Mouse (Mus musculus) layer of hippocampus, postnatal 25 days (tissue): ENCODE measurements at regions not wholly inside any gene's neighbourhood (a gene's known extent, or its start where the extent isn't known, plus 50 kb on each side); places are given as distances from the start of the nearest gene placed in this dataset.

Experiments used
- DNase-seq, 2 experiments: peaks; one replicate each; pipeline ENCODE4 v3.0.0; 2022; ENCODE audit warnings: mixed read lengths in 2 of 2, low spot score in 1 of 2; ENCODE audit errors: extremely low spot score in 1 of 2

DNA sequence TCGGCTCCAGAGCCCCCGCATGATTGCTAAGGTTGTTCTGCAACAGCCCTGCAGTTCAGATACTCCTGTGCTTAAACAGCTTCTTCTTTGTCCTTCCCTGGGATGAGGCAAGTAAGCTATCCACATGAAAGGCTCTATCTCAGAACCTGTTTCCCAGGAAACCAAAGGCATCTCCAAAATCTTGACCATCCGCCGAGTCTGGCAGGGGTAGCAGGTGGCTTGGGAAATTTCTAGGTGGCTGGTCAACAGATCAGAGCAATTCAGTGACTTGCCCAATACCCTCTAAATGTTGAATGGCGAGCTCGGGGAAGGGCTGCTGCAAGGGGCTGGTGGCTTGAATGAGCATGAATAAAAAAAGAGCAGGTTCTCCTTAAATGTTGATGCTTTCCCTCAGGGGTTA is 229.7 kb upstream of the Mphosph6 start:
- no peak for DNase-seq

DNA sequence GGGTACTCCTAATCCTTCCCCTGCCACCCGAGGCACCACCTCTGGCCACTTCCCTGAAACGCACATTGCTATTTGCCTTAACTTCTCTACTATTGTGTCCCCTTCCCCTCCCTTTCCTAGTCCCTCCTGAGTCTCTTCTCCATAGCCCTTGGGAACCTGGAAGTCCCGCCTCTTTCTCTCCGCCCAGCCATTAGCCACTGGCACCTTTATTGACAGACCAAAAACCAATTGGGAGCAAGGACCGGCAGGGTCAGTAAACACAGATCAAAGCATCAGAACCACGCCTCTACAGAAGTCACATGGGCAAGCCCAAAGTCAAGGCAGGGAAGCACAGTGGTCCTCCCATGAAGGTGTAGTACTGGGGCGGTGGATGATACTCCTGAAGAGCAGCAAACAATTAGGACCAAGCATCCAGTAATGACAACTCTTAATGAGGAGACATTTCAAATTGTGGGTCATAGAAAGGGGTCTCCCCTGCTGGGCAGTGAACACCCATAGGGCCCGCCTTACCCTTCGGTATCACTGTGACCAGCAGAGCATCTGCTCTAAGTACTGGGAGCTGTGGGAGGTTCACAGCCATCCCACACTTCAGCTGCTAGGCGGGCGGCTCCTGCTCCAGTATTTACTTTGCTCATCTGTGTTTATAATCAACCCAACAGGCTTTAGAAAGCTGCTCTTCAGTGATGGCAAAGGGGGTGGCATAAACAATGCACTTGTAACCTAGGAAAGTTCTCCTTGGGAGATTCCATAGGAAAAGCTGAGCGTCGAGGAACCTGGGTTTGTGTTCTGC is 226.5 kb upstream of the Mphosph6 start:
- DNase-seq = peak in 1 of 2 experiments; percentile 31

DNA sequence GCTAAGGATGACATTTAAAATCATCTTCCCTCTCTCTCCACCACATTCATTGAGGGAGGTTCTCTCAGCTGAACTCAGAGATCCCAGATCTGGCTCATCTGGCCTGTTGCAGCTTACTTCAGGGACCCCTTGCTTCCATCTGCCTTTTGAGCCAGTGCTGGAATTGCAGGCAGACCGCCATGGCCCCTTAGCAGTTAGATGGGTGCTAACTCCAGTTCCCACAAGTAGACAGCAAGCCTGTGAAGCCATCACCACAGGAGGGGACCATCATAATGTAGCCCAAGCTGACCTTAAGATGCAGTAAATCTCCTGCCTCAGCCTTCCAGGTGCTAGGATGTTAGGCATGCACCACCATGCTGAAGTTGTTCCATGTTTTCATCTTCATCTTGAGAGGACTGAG is 221.7 kb upstream of the Mphosph6 start:
- DNase-seq = no peak

DNA sequence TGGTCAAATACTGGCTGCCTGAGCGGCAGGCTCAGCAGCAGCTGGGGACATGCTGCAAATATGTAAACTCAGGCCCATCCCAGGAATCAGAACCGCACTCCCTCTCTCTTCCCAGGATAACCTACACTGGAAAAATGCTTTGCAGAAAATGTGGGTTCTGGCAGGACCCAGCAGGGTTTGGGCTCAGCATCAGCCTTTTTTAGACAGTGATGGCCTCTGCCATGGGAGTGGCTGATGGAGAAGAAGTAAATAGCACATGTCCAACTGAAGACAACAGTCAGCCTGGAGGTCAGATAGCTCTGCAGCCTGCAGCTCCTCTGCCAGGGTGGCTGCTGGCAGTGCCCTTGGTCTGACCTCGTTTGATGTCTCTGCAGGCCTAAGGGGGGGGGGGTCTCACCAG is 220.2 kb upstream of the Mphosph6 start:
- no peak for DNase-seq

DNA sequence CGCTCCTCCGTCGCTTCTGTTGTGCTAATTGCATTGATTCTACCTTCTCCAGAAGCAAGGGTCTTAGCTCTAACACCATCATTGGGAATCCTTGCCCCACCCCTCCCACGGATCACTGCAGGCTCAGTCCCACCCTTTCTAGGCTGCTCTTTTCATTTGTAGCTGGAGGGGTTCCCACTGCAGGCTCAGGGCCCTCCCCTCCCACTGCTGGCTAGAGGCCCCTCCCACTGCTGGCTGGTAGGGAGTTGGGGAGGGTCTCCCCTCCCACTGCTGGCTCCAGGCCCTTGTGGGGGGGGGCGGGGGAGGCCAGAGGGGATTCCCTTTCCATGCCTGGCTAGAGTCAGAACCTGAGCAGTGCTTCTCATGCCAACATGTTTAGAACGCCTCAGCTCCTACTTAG is 215.5 kb upstream of the Mphosph6 start:
- no peak for DNase-seq

DNA sequence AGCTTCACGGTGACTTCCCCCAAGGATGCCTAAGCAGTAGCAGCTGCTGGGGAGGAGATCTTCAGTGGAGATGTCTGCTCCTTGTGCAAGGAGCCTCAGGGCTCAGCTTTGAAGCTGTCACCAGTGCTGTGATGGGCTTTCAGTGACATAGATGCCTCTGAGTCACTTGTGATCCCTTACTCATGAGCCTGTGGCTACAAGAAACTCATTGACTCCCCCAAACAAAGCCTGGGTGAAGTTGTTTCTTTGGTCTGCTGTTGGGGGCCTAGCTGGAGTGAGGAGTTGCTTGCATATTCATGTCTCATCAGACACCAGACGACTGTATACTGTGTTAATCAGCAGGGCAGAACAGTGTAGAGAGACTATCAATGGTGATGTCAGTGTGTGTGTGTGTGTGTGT is 203.4 kb upstream of the Mphosph6 start:
- no peak for DNase-seq

DNA sequence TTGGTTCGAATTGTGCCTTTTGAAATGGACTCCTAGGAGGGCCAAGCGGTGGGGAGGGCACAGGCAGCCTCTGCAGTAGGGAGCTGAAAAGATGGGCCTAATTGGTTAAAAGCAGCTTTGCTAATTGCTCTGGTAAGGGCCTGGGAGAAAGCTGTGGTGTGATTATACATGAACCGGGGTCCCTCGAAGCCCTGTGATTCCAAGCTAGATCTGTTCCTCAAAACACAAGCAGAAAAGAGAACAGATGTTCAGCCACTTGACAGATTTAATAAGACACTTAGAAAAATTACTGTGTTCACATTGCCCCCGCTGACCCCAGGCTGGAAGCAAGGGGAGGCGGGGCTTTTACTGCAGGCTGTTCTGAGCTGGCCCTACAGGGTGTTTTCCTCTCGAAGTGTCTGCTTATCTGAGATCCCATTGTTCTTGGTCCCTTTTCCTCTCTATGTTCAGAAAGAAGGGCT is 202.7 kb upstream of the Mphosph6 start:
- no peak for DNase-seq

DNA sequence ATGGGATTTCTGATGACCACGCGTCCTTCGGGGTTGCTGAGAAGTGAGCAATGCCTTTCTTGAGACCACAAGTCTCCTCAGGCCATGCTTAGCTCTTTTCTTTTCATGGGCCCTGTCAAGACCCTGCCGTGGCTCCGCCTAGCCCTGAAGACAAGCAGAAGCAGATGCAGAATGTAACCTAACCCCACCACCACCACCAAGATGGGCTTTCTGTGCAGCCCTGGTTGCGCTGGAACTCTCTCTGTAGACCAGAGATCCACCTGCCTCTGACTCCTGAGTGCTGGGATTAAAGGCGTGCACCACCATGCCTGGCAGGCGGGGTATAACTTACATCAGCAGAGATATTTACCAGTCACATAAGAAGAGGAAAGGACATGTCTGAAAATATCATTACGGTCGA is 199.4 kb upstream of the Mphosph6 start:
- DNase-seq = no peak

DNA sequence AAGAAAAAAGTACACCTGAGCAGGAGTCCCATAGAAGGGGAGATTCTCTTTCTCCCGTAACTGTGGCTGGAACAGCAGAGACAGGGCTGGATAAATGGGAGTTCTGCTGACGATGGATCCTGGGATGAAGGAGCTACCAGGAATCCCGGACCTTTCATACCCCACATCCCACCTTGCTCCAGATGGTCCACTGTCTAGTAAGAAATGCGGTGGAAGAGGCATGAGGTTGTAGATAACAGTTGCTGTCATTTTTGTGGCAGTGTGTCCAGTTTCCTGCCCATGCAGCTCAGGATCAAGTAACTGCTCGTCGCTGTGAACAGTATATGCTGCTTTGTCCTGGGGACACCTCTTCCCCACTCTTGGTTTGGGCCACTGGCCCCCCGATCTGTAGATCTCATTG is 190.1 kb upstream of the Mphosph6 start:
- DNase-seq = no peak

DNA sequence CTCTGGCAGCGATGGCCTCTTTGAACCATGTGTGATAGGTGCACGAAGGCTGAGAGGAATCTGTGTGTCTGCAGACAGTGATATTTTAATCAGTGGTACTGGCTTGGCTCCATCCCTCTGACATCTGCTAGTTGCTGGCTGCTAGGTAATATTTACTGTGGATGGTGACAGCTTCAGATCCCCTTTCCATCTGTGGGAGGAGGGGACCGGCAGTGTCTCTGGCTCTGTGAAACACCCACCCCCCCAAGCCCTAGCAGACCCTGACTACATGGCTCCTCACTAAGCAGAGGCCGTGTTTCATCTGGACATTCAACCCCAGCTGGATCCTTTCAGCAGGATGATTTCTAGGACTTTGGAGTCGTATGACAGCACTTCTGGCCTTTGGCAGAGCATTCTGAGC is 187.0 kb upstream of the Mphosph6 start:
- DNase-seq = no peak

DNA sequence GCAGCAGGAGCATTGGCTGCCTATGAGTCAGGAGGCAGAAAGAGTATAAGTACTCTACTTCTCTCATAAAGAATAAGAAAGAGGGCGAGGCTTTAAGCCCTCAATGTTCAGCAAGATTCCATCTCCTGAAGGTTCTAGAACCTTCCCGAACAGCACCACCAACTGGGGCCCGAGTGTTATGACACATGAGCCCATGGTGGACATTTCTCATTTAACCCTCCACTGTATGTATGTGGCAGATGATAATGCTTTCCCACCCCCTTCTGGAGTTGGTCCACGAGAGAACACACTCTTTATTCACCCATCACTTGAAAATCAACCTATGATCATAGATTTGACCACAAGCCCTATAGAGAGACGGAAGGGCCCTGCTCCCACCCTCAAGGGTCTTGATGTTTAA is 166.6 kb upstream of the Mphosph6 start:
- no peak for DNase-seq

DNA sequence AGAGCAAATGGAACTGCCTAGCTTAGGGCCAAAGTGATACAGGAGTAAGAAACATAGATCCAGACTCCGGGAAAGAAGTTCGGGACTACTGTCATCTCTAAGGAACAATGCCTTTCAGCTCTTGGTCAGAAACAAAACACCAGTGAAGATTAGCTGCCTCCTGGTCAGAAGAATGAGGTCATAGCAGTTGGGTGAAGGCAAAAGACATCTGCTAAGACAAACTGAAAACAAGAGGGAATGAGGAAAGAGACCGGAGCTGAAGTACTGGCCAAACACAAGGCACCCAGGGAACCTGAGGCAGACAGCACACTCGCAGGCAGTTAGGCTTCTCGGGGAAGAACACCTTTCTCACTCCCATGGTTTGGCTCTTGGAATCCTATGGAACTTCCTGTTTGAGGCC is 164.8 kb upstream of the Mphosph6 start:
- DNase-seq = no peak

DNA sequence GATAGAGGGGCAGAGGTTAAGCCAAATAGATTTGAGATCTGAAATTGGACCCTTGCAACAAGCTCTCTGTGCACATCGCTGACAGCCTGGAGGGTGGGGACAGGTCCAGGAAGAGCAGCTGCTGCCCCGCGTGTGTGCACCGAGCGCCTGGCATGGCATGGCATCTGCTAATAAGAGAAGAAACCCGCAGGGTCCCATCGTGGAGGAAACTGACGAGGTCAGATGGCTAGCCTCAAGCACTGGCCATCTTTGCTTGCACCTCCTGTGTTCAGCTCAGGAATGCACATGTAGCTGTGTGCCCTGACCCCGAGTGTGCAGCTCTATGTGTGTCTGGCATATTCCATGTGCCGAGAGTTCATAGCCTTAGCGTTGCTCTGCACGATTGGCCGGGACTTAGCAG is 161.7 kb upstream of the Mphosph6 start:
- DNase-seq = no peak

DNA sequence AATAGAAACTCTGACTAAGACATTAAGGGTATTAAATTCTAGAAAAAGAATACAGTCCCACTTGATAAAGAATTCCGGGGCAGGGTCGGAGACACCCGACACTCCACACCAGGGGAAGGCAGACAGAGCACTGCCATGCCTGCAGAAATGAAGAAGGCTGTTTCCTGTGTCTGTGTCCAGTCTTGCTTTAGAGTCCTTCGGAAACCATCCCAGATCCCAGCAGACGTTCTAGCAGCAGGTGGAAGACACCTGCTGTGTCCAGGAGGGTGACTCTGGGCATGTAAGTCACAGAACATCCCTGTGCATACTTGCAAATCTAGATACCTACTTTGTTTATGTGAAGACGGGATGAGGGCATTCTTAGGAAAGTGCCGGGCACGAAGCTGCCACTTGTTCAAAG is 160.9 kb upstream of the Mphosph6 start:
- DNase-seq = no peak

DNA sequence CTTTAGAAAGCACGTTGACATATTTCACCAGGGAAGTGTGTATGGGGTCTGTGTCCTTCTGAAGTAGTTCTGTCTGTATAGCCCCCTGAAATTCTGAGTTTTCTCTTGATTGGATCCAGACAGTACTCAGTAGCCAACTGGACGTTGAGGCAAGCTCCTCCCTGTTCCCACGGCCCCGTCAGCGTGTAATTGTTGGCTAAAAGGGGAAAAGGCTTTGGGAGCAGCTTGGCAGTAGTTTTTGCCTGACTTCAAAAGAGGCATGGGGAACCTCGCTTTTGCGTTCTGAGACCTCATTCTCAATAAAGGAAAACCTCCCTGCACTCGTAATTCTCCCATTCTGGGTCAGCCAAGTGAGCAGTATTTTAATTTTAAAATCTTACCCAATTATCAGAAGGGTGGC is 157.8 kb upstream of the Mphosph6 start:
- DNase-seq = no peak

DNA sequence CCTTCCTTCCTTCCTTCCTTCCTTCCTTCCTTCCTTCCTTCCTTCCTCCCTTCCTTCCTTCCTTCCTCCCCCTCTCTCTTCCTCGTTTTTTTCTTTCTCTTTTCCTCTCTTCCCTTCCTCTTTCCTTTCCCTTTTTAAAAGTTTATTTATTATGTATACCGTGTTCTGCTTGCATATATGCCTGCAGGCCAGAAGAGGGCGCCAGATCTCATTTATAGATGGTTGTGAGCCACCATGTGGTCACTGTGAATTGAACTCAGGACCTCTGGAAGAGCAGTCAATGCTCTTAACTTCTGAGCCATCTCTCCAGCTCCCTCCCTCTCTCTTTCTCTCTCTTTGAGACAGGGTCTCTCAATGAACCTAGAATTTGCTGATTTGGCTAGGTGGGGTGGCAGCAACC is 157.2 kb upstream of the Mphosph6 start:
- no peak for DNase-seq

DNA sequence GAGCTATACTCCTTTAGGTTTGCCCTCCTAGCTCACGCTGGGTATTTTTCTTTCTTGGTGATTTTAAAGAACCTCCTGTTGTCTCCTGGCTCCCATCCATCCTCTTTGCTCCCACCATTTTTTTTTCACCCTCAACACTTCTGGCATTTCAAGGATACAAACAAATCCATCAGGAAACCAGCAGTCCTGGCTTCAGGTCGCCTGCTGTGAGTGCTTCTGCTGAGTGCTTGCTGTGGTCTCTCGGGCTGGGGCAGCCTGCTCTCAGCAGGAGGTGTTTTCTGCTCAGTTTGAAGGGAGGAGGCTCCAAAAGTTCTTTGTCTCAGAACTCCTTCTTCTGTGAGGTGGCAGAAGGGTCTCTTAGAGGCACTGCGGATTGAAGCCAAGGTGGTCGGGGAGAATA is 149.9 kb upstream of the Mphosph6 start:
- no peak for DNase-seq

DNA sequence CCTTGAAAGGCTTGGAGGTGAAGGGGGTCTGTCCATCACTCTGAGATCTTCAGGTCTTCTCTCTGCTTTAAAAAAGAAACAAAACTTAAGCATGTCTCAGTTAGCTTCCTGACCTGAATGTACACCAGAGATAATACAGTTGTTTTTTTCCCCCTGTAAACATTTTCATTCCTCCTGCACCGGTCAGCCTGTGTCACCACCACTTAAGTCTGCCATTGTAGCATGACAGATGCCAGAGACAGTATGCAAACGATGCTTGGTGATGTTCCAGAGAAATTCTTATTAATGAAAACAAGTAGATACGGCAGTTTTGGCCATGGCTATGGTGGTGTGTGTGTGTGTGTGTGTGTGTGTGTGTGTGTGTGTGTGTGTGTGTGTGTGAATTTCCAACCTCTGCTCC is 144.8 kb upstream of the Mphosph6 start:
- no peak for DNase-seq

DNA sequence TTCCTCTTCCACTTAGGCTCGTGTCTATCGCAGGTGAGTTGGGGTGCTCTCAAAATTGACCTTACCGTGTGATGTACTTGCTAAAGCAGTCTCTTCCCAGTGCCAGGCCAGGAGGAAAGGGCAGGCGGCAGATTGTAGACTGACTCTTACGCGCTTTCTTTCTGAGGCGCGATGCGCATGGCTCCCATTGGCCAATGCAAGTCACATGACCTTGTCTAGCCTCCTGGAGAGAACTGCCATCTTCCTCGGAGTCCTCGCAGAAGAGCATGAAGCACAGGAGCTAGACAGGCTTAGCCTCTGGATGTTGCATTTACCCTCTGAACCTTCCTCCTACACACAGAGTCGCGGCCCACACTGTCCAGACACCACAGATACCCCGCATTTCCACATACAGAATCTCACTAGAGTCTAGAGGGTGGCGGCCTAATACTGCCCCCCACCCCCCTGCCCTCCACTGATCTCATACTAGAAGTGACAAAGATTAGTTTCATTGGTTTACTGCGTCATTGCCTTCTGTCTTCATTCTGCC is 132.9 kb upstream of the Mphosph6 start:
- DNase-seq = no peak

DNA sequence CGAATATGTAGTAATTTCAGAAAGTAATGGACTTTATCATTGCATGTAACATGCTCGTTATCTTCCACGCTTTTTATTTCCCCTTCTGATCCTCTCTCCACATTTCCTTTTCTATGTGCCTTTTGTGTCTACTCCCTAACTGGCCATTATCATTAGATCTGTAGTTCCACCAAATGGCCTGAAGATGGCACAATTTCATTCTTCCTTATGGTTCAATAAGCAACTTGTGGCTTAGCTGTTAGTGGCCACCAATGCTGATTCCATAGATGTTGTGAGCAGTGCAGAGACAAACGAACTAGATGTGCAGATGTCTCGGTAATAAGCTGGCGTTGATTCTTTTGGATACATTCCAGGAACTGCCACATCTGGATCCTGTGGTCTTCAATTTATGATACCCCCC is 128.9 kb upstream of the Mphosph6 start:
- DNase-seq = no peak

DNA sequence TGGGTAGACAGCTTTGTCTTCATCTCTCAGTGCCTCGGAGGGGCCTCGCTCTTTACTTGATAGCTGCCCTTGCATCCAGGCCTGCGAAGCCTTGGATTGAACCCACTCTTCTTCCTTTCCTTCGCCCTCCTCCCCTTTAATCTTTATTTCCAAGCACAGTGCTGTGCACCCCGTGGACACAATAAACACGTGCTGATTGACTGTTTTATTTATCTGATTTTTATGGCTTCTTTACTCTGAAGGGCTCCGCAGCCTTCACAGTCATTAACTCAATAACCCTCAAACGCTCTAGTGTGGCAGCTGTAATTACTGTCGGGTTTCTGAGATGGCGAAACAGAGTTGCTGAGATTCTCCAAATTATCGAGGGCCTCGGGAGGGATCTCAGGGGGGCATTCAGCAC is 127.9 kb upstream of the Mphosph6 start:
- DNase-seq = no peak

DNA sequence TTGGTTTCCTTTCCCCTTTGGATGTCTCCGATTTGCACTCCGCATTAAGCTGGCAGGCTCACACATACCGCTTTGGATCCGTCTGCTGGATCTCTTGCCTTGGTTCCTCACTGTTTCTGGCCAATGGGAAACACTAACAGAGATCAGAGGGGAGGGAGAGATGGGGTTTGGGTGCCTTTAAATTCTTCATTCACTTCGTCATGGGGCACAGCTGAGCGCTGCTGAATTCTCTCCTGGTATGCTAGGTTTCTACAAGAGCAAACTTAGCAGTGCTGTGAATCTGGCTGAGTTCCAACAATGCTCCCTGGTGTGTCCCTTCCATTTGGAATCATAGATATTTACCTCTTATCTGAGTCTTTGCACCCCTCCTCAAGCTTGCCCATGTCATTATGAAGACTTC is 121.6 kb upstream of the Mphosph6 start:
- no peak for DNase-seq

DNA sequence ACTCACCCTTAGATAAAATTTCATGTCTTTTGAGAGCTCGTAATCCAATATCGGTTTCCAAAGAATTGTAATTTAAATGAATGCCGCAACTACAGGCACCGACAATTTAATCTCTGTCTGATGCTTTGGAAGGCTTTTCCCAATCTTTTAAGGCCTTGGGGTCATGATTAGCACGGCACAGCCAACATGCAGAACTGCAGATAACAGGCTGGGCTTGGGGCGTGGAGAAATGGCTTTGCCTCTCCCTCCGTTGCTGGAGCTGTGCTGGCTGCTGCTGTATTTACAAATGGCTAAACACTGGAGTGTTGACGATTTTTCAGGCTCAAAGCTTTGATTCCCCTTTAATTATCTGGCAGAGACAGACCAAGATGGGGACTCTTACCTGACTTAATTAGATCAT is 101.3 kb upstream of the Mphosph6 start:
- no peak for DNase-seq
